Mouse (Mus musculus) ES-Bruce4 (cell line): ENCODE results near the gene Dennd2a. TPM values are rescaled to one million over a fixed set of nuclear protein-coding genes. Genes with fewer than 3 reads are reported as not detected.
"Not testable (repeated sequence)": the region's sequence is repeated elsewhere in the genome, so short reads cannot be mapped to it uniquely, and the experiment has no call there.

Experiments
- H3K27ac ChIP-seq: 2 replicates; pipeline ENCODE4 v1.5.1; 2012; ENCODE audit warnings: low read length, inconsistent platforms; ENCODE audit not compliant: insufficient read depth
- H3K27me3 ChIP-seq: 2 replicates; pipeline ENCODE4 v1.6.1; 2012; ENCODE audit warnings: mild to moderate bottlenecking, low read length, inconsistent platforms; ENCODE audit not compliant: control insufficient read depth, poor library complexity, insufficient read depth, severe bottlenecking
- H3K36me3 ChIP-seq: 2 replicates; pipeline ENCODE4 v1.6.1; 2012; ENCODE audit warnings: inconsistent platforms, mild to moderate bottlenecking, low read length, moderate library complexity; ENCODE audit not compliant: control insufficient read depth, poor library complexity, insufficient read depth, severe bottlenecking
- H3K4me1 ChIP-seq: one replicate; pipeline ENCODE4 v1.8.1; 2011; ENCODE audit warnings: low read length; ENCODE audit not compliant: control insufficient read depth, insufficient read depth
- H3K4me3 ChIP-seq: 2 replicates; pipeline ENCODE4 v1.5.1; 2011; ENCODE audit warnings: low read depth, mild to moderate bottlenecking, low read length
- H3K9ac ChIP-seq: 2 replicates; pipeline ENCODE4 v1.6.1; 2012; ENCODE audit warnings: low read depth, mild to moderate bottlenecking, inconsistent platforms; ENCODE audit not compliant: poor library complexity, severe bottlenecking
- H3K9me3 ChIP-seq: replicated peaks from 2 replicates; pipeline ENCODE4 v1.6.1; 2012; ENCODE audit warnings: mild to moderate bottlenecking, low read length, inconsistent platforms; ENCODE audit not compliant: control insufficient read depth, poor library complexity, insufficient read depth, severe bottlenecking
- CTCF ChIP-seq: IDR thresholded peaks from one replicate; pipeline ENCODE4 v1.8.1; 2011; ENCODE audit warnings: low read depth, low read length
- EP300 ChIP-seq: IDR thresholded peaks from 2 replicates; pipeline ENCODE4 v1.6.1; 2011; ENCODE audit warnings: low read depth, low read length; ENCODE audit not compliant: insufficient read depth
- POLR2A ChIP-seq: IDR thresholded peaks from one replicate; pipeline ENCODE4 v1.8.1; 2011; ENCODE audit warnings: low read length; ENCODE audit not compliant: insufficient read depth
- polyA plus RNA-seq: library from polyadenylated mRNA; stranded (reverse); fragments of >200 nt; gene quantifications from 2 replicates; pipeline ENCODE4 v1.2.4, GENCODE M21; 2011; ENCODE audit warnings: low read depth; ENCODE audit not compliant: missing spikeins, insufficient read depth, insufficient read length

The Dennd2a gene
- polyA plus RNA-seq, 1 experiment: 29.8 TPM

DNA sequence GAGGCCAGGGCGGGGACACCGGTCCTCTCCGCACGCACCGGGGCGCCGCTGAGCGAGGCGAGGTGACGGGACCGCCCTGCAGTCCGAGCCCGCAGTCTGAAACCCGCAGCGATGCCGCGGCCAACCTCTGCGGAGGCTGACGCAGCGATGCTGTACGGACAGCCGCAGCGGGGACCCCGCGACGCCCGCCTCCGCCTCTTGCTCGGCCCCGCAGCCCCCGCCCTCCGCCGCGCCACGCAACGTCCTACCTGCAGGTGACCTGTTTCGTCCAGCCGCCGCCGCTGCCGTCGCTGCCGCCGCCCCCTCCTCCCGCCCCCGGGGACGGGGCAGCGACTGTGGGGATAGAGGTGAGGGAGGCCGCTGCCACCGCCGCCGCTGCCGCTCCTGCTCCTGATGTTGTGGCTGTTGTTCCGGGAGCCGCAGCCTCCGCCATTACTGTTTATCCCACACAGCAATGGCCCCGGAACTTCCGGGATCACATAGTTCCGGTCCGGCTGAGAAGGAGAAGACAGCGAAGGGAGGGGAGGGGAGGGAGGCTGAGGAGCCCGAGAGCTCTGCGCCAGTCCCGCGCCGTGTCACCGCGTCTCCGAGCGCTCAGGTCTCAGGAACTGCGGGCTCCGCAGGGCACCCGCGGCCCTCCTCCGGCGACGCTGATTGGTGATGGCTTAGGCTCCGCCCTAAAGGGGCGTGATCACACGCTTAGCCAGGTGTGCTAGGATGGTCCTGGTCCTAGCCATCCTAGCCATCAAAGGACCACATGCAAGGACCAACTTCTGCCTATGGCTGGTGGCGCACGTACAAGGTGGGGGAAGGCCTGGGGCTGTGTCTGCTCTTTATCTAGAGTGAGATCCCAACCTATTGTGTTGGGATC, 137.6 kb downstream of the Dennd2a start, which contains the start of gene Mkrn1:
Gene Mkrn1, minus strand, starts transcription at position 612 of the 871 bp plus-strand sequence.
- peaks cover 7% of the 10 kb centered on the region for H3K4me1 ChIP-seq
- peak within 1 kb of the TSS; percentile 85 for H3K4me3 ChIP-seq
- H3K9me3 ChIP-seq: no peaks in the 10 kb centered on the region
- peak within 1 kb of the TSS; percentile 96 for H3K9ac ChIP-seq
- H3K36me3 ChIP-seq: peaks cover 16% of the 10 kb centered on the region
- H3K27ac ChIP-seq: peak within 1 kb of the TSS; percentile 99
- H3K27me3 ChIP-seq: no peaks in the 10 kb centered on the region
- TF ChIP-seq POLR2A (peak; percentile 87), CTCF (no peak), EP300 (peak; percentile 99)

DNA sequence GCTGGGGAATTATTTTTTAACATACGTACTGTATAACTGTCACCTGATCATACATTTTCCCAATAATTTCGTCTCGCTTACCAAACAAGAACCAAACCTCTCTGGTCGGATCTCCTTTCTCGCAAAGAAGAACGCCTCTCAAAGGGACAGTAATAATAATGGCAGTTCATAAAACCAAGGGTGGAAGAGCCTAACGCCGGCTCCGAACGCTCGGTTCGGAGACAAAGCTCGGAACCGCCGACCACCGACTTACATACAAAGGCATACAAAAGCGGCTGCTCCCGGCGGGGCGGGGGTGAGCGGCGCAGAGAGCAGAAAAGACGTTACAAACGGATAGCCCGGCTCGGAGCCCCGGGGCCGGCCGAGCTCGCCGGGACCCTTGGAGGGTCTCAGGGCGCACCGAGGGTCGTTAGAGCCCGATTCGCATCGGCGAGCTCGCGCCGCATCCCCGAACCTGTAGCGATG, 138.2 kb downstream of the Dennd2a start:
- Histone ChIP-seq H3K9ac (peak overlapping the region; percentile 96), H3K9me3 (no peaks in the 10 kb centered on the region), H3K36me3 (peaks cover 20% of the 10 kb centered on the region), H3K27ac (peak overlapping the region; percentile 92), H3K4me1 (peaks cover 7% of the 10 kb centered on the region), H3K4me3 (peak overlapping the region; percentile 85), H3K27me3 (no peaks in the 10 kb centered on the region)
- TF ChIP-seq CTCF (no peak), EP300 (no peak), POLR2A (no peak)

DNA sequence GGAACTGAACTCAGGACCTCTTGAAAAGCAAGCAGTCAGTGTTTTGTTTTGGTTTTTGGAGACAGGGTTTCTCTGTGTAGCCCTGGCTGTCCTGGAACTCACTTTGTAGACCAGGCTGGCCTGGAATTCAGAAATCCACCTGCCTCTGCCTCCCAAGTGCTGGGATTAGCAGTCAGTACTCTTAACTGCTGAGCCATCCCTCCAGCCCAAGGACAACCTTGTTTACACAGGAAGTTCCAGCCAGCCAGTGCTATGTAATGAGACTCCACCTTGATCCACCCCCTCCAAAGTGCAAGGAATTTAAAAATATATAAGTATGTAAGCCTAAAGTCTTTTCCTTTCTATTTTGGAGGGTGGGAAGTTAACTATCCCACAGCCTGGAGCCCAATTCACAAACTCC, 141.0 kb downstream of the Dennd2a start:
- Histone ChIP-seq H3K27ac (peak overlapping the region; percentile 99), H3K4me3 (peak overlapping the region; percentile 83), H3K36me3 (peaks cover 31% of the 10 kb centered on the region), H3K9ac (peak overlapping the region; percentile 96)
- TF ChIP-seq EP300: 0 out of 2 replicates have a peak, but pooled peaks have one; percentile 63
- not testable (repeated sequence) for H3K9me3 ChIP-seq, H3K27me3 ChIP-seq, H3K4me1 ChIP-seq

DNA sequence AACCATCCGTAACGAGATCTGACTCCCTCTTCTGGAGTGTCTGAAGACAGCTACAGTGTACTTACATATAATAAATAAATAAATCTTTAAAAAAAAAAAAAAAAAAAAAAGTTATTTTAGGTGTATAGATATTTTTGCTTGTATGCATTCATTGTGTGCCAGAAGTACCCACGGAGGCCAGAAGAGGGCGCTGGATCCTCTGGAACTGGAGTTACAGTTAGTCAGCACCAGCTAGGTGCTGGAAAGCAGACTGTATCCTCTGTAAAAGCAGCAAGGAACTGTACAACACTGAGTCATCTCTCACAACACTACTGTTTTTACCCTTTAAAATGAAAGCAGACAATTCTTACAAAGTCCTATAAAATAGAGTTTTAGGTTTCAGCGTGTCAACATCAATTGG, 141.9 kb downstream of the Dennd2a start:
- Histone ChIP-seq H3K27me3 (no peaks in the 10 kb centered on the region), H3K9ac (peak overlapping the region; percentile 96), H3K9me3 (no peaks in the 10 kb centered on the region), H3K4me3 (peak overlapping the region; percentile 58), H3K4me1 (no peaks in the 10 kb centered on the region), H3K27ac (peak overlapping the region; percentile 99), H3K36me3 (peaks cover 36% of the 10 kb centered on the region)
- TF ChIP-seq CTCF: peak; percentile 75
- no peak for TF ChIP-seq POLR2A
- no peak for TF ChIP-seq EP300

DNA sequence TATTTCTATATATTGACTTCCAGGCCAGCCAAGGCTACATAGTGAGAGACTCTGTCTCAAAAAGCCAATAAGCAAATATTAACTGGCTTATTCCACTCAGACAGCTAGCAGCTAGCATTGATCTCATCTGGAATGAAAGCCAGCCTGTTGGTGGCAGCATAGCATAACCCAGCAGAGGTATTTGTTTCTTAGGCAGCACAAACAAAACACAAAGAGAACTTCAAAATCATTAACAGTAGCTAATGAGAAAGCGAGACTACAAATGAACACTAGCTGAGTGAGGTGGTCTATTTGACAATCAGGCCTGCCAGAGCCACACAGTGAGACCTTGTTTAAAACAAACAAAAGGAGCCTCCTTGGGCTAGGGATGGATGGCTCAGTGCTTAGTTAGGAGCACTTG, 143.6 kb downstream of the Dennd2a start:
- Histone ChIP-seq H3K9ac (peak overlapping the region; percentile 77), H3K36me3 (peaks cover 50% of the 10 kb centered on the region), H3K9me3 (no peaks in the 10 kb centered on the region), H3K27ac (peak overlapping the region; percentile 49), H3K27me3 (no peaks in the 10 kb centered on the region), H3K4me3 (peak overlapping the region; percentile 24), H3K4me1 (no peaks in the 10 kb centered on the region)
- TF ChIP-seq POLR2A (no peak), EP300 (no peak), CTCF (no peak)

Other genes starting within 250 kb of the Dennd2a start
- gene Slc37a3, start 180.2 kb downstream of the Dennd2a start, polyA plus RNA-seq: 49.6 and 52.7 TPM in 2 replicates
- 0.90 and 1.3 TPM in 2 replicates for gene Rab19, start 176.7 kb downstream of the Dennd2a start, polyA plus RNA-seq
- 350 and 361 TPM in 2 replicates for gene Mkrn1, start 137.4 kb downstream of the Dennd2a start, polyA plus RNA-seq
- 5.5 and 11.6 TPM in 2 replicates for gene Adck2, start 16.0 kb upstream of the Dennd2a start, polyA plus RNA-seq
- gene Gm42420, start 27.9 kb upstream of the Dennd2a start, polyA plus RNA-seq: not detected in 2 replicates
- gene Ndufb2, start 34.7 kb upstream of the Dennd2a start, polyA plus RNA-seq: 103 and 112 TPM in 2 replicates
- gene Braf, start 167.6 kb upstream of the Dennd2a start, polyA plus RNA-seq: 60.7 and 71.3 TPM in 2 replicates